Mouse (Mus musculus): ENCODE results near the gene Insig1. TPM values are rescaled to one million over a fixed set of nuclear protein-coding genes. Genes with fewer than 3 reads are reported as not detected.

Gene Insig1
- polyA plus RNA-seq, 1 experiment, result 83.7 TPM

DNA sequence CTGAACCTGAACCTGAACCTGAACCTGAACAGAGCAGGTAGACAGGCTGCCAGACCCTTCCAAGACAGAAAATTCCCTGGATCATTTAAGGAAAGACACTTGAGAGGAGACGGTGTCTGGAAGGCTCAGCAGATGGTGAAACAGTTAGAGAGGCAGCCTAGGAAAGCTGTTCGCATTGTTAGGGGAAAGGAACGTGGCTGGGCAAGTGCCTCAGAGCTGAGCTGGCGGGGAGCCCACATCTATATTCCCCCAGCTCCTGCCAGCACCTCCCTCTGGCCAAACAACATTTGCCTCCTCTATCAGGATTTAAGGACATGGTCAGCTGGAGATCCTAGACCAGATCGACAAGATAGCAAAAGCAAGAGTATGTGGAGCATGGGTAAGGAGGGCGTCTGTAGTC lies 10.2 kb upstream of the Insig1 start:
- peak in 1 of 2 experiments; percentile 28 for DNase-seq (ENCODE audit: extremely low spot score in 1 of 2, low spot score in 1 of 2)

DNA sequence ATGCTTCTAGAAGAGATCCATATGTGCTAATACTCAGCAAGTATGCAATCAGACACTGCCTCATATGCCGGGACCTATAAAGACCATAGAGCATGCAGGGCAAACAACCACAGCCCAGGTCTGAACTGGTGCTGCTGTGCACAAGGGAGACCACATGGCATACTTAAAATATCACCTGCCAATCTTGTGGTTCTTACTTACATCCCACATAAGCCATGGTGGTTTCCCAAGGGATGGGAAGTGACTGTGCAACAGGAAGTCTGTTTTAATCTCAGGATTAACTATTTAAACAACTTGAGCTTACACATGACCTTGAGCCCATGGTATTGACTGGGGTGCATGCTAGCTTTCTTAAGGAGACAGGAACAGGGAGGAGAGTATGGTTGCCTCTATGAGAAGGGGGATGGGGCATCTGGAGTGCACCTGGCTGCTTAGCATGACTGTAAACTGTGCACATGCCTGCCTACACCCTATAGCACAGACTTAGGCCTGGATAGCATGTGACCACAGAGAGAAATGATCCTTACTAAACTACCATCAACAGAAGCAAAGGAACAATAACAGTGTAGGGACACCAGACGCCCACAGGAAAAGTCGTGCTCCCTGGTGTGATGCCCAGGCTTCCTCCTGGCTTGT lies 7.1 kb upstream of the Insig1 start:
- DNase-seq (ENCODE audit: extremely low spot score in 1 of 2, low spot score in 1 of 2), result no peak

DNA sequence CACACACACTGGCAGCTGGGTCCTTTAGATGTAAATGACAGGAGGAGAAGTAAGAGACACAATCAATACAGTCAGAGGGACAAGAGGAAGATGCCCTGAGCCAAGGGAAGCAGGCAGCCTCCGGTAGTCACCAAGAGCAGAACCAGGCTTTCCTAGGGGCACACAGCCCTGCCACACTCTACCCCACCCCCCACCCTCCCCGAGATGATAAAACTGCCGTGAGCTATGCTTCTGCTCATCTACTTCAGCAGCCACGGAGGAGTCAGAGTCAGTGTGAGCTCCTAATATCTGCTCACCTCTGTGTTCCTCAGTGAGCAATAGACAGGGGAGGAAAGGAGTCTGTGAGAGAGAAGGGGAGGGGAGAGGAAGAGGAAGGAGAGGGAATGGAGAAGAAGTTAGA lies 5.9 kb upstream of the Insig1 start:
- no peak for DNase-seq (ENCODE audit: extremely low spot score in 1 of 2, low spot score in 1 of 2)

DNA sequence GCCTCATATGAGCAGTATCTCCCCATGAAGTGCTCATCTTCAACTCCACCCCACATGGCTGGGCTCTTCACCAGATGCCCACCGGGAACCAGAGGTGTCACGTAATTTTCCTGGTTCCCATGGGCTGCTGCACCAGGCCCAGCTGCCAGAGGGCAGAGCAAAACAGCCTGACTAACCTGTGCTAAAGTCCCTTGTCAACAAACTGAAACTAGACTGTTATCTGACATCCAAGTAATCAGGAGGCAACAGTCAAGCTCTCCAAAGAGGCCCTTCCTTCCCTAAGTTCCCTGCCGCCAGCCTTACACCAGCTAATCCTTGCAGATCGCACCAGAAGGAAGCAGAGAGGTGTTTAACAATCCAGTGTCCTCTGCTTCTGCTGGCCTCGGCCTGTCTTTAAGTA lies 4.9 kb upstream of the Insig1 start:
- no peak for DNase-seq (ENCODE audit: extremely low spot score in 1 of 2, low spot score in 1 of 2)

DNA sequence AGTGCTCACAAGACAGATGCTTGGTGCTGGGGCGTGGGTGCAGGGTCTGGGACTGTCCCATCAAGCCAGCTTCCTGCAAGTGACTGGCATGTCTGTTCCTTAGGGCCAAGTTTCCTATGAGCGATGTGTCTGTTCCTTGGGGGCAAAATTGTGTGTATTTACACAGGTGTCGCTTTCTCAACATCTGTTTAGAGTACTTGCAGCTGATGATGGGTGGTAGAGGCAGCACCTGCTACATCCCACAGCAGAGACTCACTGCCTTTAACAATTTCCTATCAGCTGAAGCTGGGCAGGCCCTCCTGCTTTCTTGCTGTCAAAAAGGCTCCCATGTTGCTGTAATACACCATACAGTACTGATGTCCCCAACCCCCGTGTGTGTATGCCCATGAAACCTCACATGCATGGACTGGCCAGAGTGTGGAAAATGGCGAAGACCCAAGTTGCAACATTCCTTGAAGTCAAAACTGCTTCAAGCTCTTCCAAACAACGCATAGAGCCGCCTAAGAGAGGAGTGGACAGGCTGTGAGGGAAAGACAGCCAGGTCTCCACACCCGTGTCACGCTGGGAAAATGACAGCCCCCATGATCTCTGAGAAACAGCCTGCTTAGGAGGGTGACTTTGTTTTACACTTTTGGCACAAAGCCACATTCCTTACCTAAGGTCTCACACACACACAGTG lies 875 bp upstream of the Insig1 start:
- DNase-seq (ENCODE audit: extremely low spot score in 1 of 2, low spot score in 1 of 2), result peak in 1 of 2 experiments; percentile 25

DNA sequence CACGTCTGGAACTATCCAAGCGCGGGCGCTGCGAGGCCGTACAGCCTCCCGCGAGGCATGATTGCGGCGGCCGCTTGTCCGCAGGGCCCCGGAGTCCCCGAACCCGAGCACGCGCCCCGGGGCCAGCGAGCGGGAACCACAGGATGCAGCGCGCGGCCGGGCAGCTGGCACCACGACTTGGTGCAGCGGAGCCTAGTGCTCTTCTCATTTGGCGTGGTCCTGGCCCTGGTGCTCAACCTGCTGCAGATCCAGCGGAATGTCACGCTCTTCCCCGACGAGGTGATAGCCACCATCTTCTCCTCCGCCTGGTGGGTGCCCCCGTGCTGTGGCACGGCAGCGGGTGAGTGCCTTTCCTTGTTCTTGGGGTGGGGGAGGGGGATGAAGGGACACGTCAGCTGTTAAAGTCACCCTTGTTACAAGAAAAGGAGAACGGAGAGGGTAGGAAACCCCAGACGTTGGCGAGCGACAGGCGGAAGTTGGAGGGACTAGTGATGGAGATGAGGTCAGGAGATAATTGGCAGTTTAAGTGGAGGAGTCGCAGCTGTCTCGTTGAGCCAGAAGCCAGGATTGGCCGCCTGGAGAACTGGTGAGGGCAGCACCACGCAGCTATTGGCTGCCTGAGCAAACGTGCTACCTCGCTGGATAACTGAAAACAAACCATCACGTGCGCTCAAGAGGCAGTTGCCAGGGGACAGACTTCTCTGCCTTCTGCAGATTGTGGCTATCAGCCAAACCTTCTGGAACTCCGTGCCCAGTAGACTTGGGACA lies 477 bp downstream of the Insig1 start:
- DNase-seq (ENCODE audit: extremely low spot score in 1 of 2, low spot score in 1 of 2), result peak; percentile 91

DNA sequence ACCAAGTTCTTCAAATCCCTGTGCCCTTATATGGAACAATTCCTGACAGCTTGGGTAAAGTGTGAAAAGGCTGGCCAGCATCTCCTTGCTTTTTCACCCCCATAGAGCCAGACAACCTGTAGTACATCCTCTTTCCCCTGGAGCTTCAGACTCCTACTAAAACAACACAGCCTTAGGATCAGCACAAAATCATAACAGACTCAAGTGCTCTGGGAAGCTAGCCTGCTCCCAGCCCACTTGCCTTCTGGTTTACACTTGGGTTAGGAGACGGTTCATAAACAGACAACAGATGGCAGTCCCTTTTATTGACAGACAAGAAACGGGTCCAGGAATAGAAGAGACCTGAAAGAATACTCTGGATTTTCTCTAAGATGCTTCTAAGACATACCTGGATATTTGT lies 8.3 kb downstream of the Insig1 start:
- peak; percentile 16 to 49 for DNase-seq (ENCODE audit: extremely low spot score in 1 of 2, low spot score in 1 of 2)

DNA sequence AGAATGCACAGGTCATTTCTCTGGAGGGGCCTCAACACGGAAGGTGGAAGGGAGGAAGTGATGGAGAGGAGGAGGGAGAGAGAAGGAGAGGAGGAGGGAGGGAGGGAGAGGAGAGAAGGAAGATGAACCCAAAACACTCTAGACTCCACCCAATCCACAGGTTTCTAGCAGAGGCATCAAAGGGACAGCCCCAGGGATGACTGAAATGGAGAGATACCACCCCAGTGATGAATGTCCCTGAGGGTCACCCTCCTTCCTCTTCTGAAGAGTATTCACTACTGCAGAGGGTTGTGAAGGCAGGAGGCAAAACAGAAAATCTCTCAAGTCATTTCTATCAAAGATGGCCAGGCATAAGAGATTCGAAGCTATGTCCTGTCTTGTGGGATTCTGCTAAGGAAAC lies 10.0 kb downstream of the Insig1 start:
- no peak for DNase-seq (ENCODE audit: extremely low spot score in 1 of 2, low spot score in 1 of 2)

DNA sequence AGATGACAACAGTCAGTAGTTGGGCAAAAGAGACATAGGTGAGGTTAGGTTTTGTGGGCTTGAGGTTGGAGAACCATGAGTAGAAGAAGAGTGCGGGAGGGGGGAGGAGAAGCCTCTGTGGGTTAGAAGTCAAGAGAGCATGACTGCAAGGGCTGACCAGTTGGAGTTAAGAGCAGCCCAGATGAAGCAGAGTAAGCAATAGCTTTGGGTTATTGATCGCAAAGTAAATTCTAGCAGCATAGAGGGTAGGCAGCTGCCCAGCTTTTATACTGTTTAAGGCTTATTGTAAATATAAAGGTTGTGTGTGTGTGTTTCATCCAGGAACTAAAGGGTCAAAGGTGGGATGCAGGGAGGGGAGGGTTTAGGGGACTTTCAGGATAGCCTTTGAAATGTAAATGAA lies 10.7 kb downstream of the Insig1 start:
- DNase-seq (ENCODE audit: extremely low spot score in 1 of 2, low spot score in 1 of 2), result no peak

DNA sequence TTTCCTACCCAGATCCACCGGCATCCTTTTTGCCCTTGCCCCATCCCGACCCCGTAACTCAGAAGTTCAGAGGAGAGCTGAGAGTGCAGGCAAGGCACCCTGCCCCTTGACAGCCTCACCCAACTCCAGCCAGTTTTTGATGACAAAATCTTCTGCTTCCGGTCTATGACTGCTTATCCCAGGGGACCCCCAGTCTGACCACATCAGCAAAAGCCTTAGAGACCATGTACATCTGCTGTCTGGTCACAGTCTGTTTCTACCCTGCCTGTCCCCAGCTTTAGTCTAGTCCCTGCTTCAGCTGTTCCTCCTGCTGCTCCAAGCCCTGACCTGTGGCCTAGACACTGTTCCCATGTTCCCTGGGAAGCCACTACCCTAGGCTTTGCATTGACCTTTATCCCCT lies 11.1 kb downstream of the Insig1 start:
- DNase-seq (ENCODE audit: extremely low spot score in 1 of 2, low spot score in 1 of 2), result no peak

DNA sequence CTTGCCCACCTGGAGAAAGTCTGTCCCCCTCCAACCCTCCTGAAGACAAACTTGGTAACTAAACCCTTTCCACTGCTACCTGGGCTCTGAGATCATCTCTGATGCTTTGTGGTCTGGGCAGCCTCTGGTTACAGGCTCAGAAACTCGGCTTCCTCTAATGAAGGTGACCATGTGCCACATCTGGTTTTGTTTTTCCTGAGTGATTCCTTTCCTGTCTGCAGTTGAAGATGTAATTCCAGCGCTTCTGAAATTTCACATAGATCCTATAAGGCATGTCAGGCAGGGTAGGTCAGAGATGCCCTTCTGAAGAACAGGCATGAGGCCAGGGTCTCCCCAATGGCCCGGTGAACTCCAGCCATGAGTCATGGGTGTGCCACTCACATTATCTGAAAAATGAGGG lies 11.6 kb downstream of the Insig1 start:
- no peak for DNase-seq (ENCODE audit: extremely low spot score in 1 of 2, low spot score in 1 of 2)

DNA sequence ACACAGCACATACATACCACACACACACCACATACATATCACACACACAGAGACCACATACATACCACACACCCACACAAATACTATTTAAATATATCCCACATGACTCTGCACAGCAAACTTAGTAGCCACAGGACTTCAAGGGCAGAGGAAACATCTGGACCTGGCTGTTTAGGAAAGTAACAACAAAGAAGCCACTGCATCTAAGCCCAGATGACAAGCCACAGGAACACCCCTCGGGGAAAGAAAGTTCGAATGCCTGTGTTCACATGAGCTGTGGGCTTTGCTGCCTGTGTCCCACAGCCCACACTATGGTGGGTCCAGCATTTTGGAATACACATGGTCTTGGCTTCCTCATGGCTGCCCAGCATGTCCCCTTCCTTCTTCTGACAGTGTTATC lies 13.6 kb downstream of the Insig1 start:
- no peak for DNase-seq (ENCODE audit: extremely low spot score in 1 of 2, low spot score in 1 of 2)

DNA sequence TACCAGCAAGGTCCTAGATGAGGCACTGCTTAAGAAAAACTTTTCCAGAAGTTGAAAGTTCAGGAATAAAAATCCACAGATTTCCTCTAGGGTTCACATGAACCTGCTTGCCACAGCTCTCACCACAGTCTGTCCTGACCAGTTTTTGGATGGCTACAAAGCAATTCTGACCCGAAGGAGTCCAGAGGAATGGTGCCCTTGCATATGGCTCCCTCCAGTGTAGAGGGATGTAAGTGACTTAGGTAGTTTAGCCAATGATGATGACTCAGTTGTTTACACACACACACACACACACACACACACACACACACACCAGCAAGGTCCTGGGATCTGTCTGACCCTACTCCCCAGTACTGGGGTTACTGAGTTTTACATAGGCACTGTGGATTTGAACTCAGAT lies 19.4 kb downstream of the Insig1 start:
- no peak for DNase-seq (ENCODE audit: extremely low spot score in 1 of 2, low spot score in 1 of 2)

DNA sequence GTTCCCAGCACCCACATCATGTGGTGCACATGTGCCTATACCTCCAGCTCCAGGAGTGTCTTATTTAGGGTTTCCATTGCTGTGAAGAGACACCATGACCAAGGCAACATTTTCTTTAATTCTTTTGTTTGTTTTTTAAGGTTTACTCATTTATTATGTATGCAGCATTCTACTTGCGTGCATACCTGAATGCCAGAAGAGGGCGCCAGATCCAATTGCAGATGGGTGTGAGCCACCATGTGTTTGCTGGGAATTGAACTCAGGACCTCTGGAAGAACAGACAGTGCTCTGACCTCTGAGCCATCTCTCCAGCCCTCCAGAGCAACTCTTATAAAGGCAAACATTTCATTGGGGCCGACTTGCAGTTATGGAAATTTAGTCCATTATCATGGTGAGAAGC lies 21.2 kb downstream of the Insig1 start:
- no peak for DNase-seq (ENCODE audit: extremely low spot score in 1 of 2, low spot score in 1 of 2)

DNA sequence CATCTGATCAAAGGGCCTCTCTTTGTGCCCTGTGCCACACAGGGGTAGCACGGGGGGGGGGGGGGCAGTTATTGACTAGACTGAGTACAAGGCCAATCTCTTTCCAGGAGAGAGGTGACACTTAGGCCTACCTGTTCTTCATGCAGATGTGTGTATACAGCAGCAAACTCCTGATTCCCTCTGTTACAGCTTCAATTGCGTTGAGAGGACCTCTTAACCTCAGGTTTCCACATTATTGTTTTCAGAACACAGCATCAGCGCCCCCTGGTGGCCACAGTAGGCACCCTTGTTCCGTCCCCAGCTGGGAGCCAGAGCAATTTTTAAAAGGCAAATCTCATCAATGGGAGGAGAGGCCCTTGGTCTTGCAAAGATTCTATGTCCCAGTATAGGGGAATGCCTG lies 22.7 kb downstream of the Insig1 start:
- DNase-seq (ENCODE audit: extremely low spot score in 1 of 2, low spot score in 1 of 2), result peak in 1 of 2 experiments; percentile 89

DNA sequence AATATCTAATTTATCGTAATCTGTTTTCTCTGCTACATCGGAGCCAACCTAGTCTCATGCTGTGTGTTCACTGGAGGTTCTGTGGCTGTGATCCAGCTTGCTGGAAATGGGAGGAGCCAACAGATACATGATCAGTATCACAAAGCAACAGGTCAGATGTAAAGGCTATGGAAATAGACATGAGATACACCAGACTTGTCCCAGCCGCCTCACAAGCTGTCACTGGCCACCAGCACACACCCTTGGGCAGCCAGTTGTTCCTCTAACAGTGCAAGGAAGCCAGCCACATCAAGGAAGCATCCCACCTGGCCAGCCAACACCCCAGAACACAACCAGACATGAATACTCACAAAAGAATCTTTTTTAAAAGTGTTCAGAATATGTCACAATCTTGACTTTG lies 23.2 kb downstream of the Insig1 start:
- DNase-seq (ENCODE audit: extremely low spot score in 1 of 2, low spot score in 1 of 2), result no peak

DNA sequence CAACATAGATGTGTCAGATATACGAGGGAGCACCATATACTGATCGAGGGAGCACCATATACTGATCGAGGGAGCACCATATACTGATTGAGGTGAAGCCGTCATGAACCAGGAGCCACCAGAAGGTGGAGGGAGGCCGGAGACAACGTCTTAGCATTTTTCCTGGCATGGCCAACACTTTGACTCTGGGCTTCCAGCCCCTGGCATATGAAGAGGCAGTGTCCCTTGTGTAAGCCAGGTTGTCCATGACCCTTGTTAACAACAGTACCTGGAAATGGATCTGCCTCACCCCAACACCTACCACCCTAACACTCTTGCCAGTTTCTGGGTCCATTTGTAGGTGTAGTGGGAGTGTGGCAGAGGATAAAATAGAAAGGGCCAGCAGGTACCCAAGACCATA lies 23.7 kb downstream of the Insig1 start:
- DNase-seq (ENCODE audit: extremely low spot score in 1 of 2, low spot score in 1 of 2), result no peak

DNA sequence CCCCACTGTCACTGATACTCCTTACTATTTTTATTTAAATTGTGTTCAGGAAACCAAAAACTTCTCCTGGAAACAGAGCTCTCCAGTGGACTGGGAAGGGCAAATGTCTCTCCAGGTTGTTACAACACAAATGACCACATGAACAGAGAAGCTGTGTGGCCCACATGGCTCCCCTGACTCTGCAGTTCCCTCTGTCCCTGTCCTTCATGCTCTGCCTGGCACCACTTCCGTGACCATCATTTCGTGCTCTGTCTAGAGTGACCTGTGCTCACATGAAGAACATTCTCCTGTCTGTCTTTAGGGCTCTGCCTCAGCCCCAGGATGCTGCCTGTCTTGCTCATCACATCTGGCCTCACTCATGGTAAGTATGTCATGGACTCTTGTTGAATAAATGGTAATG lies 24.5 kb downstream of the Insig1 start:
- no peak for DNase-seq (ENCODE audit: extremely low spot score in 1 of 2, low spot score in 1 of 2)

DNA sequence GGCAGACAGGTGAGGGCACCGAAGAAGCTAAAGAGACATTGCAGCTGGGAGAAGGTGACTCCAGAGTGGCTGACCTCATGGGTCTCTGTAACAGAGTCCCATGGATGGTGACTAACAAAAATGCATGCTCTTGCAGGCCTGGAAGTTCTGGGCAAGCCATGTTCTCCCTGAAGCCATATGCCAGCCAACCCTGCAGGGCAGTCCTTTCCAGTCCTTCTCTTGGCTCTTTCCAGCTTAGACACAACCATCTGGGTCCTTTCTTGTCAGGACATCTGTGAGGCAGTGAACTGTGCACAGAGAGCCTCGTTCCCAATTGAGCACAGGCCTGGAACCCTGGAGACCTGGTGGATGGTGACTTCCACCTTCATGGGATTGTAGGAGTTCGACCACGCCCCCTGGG lies 35.8 kb downstream of the Insig1 start:
- DNase-seq (ENCODE audit: extremely low spot score in 1 of 2, low spot score in 1 of 2), result no peak

DNA sequence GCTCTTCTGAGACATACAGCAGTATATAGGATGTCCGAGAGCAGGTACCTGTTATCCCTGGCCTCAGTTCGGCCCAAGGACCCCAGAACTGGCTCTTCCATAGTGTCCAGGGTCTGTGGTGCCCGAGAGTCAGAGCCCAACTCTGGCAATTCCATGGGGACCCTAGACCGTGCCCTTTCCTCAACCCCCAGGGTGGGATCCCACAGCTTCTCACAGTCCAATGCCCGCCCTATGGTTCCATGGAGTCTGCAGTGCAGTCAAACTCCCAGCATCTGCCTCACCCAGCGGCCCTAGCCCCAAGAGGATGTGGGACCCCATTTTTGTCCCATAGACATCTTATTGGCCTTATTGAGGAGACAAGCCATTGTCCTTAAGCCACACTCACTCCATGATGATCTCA lies 36.8 kb downstream of the Insig1 start:
- DNase-seq (ENCODE audit: extremely low spot score in 1 of 2, low spot score in 1 of 2), result no peak

DNA sequence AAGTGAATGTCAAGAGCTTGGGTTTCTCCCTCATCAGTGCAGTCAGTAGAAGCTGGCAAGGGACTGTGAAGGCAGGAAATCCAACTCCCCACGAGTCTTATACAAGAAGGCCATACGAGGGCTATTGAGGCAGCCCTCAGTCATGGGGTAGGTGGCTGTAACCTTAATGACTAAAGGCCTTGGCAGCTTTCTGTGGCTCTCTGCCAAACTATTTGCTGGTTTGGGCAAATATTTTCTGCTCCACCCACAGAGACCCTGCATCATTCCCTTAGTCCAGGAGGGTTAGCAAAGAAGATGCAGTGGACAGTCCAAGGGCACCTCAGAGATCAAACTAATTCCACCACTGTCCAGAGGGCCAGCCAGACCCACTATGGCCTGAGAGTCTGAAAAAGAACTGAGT lies 39.7 kb downstream of the Insig1 start:
- no peak for DNase-seq (ENCODE audit: extremely low spot score in 1 of 2, low spot score in 1 of 2)
